Mouse (Mus musculus): Measurements from ENCODE around the gene Stx6.

The Stx6 gene

DNA sequence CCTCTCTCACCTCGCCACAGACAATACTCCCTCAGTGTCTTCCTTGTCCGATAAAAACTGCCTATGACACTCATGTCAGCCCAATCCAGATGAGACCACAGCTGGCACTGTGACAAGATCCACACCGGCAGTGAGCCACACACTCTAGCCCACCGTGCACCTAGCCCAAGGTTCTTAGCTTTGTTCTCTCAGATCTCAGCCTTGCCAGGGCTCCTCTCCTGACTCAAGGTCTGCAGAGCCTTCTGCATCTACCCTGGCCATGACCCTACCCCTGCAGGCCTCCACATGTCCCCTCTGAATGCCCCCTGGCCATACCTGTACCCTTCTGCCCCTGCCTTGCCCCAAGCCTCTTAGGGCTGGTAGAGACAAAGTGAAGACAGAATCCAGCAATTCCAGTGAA lies 53.6 kb downstream of the Stx6 start:
- TF ChIP-seq GATA4 (IDR thresholded peaks at IDR 0.05; ENCODE audit: insufficient replicate concordance, low read length) = no peak

DNA sequence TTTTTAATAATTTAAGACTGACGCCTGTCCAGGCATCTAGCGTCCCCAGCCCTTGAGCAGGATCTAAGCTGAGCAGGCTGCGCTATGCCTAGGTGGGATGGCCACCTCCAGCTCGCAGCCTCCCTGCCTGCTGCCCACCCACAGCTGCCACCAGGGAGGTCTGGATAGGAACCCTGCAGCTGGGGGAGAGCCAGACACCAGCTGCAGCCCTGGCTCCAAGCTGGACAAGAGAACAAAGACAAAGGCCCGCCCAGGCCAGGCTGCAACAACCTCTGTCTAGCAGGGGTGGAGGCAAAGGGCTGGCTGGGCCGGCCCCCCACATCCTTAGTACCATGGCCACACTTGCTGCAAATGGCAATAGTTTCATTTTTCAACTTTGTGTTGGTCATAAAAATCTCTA lies 54.0 kb downstream of the Stx6 start:
- TF ChIP-seq GATA4 (IDR thresholded peaks at IDR 0.05; ENCODE audit: insufficient replicate concordance, low read length) = no peak

DNA sequence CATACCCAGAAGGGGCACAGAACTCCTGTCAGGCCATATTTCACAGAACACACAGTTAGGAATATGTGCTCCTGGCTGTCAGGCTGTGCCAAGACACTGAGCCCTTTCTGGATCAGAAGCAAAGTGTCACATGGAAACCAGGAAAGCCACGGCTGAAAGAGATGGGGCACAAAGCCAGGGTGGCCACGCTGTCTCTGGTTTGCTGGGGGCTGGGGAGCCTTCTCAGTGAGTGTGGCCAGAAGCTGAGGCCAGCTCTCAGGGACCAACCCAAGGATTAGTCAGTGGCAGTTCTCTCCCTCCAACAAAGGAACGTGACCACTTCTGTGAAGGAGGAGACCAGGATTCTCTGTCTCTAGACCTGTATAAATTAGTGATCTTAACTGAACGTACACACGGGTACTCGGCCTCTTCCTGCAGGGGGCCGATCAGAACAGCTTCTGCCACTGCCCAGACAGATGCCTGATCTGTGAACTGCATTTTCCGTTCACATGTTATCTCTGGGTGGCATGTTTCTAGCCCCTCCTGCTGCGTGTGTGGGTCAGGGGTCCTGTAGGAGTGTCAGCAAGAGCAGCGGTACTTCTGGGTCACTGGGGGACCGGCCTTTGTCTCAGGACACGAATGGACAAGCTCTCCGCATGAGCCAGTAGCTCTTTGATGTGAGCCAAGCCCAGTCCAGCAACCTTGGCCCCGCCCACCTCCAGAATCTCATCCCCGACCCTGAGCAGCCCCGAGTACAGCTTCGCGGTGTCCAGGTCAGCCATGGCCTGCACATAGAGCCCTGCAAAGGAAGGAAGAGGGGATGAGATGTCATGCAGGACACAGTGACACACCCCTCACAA lies 54.6 kb downstream of the Stx6 start:
- TF ChIP-seq GATA4 (IDR thresholded peaks at IDR 0.05; ENCODE audit: insufficient replicate concordance, low read length) = no peak

DNA sequence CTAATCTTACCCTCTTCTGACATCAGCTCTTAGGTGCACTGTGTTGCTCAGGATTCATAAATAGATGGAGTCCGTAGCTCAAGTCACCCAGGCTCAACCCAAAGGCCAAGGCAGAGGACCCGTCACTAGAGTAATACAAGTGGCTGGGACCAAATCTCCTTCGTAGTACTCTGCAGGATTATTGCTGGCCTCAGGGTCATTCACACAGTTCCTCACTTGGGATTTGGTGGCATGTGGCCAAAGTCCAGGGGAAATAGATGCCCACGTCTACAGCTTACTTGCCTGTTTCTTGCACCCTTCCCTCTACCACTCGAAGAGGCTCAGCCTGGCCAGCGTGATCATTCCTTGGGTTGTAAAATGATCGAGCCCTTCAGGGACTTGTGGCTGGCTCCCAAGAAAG lies 55.4 kb downstream of the Stx6 start:
- TF ChIP-seq GATA4 (IDR thresholded peaks at IDR 0.05; ENCODE audit: insufficient replicate concordance, low read length) = no peak

DNA sequence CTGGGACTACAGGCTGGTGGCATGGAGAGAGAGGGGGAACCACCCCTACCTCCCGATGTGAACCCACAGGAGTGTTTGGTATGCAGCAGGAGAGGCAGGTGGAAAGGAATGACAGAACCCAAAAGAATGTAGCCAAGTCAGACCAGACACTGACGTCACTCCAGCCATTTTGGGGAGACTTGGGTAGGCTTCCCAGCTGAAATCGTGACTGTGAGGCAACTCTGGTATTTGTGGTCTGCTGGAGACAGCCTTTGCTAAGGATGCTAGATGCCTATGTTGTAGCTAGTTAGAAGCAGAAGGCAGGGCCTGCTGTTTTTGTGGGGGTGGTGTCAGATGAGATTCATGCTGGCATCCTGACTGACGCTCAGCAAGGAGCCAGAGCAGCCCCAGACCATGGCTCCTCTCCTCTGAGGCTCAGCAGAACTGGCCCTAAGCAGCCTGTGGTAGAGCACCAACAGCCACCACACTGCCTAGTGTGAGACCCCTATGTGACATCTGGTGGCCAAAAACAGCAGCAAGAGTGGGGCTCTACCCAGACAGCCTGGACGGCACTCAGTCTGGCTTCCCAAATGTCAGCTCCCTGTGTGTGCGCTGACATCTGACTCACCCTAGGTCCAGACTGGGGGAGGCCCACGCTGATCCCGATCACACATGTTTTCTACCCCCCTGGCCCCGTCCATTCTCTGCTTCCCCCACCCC lies 56.7 kb downstream of the Stx6 start:
- no peak for TF ChIP-seq GATA4 (IDR thresholded peaks at IDR 0.05; ENCODE audit: insufficient replicate concordance, low read length)

DNA sequence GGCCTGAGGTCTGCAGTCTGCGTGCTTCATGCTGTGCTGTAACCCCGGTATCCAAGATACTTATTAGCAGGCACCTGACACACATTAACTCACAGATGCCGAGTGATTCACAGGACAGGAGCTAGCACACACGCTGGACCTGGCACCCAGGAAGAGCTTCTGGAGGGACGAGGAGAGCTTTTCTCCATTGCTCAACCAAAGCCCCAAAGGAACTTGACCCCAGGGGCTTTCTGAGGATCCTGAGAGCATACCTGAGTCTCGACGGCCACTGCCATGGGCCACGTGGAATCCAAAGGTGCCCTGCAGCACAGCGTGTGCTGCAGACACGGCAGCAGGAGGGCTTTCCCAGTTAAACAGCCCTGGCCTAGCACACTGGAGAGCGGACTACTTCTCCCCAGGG lies 57.8 kb downstream of the Stx6 start:
- no peak for TF ChIP-seq GATA4 (IDR thresholded peaks at IDR 0.05; ENCODE audit: insufficient replicate concordance, low read length)

DNA sequence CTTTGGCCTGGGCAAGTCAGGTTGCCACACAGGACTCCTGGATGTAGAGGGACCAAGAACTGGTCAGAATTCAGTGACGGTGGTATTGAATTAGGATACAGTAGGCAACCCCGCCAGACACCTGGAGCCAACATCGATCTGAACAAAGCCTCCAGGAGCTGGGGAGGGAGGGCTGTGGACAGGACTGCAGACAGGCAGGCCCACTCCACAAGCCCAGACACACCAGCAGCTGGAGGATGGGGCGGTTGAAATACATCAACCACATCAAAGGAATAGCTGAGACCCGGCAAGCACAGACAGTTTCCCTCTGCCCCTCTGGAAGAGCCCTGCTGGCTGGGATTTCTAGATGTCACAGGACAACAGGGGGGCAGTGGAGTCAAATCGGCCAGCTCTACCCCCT lies 58.3 kb downstream of the Stx6 start:
- TF ChIP-seq GATA4 (IDR thresholded peaks at IDR 0.05; ENCODE audit: insufficient replicate concordance, low read length) = no peak

DNA sequence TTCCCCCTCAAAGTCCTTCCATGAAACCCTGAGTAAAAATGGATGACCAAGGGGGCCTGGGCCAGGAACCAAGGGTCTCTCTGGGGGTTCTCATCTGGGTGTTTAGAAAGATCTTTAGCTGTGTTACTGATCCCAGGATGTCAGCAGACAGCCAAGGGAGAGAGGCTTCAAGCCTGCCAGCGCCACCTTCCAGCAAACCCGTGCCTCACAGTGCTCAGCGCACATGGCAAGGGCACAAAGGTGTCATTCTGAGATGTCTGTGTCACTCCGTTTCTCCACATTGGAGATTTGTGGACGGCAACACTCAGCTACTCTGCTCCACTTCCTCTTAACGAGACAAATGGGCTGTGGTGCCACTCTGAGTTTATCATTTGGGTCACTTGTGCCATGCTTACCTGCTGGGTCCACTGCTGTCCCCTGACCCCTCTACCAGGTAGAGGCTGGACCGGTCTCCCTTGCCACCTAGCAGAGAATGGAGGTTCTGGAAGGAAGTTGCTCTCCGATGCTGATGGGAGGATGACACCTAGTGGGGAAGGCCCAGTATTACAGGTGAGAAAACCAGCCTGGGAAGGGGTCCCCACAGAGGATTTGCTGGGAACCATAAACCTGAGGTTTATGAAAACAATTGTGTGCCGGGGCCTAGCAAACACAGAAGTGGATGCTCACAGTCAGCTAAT lies 59.5 kb downstream of the Stx6 start:
- no peak for TF ChIP-seq GATA4 (IDR thresholded peaks at IDR 0.05; ENCODE audit: insufficient replicate concordance, low read length)

- TF ChIP-seq GATA4 (IDR thresholded peaks at IDR 0.05; ENCODE audit: insufficient replicate concordance, low read length) = no peak
These were observed 60.4 kb downstream of the Stx6 start for GRCm38 (mm10) chr1:155218924-155219323.

DNA sequence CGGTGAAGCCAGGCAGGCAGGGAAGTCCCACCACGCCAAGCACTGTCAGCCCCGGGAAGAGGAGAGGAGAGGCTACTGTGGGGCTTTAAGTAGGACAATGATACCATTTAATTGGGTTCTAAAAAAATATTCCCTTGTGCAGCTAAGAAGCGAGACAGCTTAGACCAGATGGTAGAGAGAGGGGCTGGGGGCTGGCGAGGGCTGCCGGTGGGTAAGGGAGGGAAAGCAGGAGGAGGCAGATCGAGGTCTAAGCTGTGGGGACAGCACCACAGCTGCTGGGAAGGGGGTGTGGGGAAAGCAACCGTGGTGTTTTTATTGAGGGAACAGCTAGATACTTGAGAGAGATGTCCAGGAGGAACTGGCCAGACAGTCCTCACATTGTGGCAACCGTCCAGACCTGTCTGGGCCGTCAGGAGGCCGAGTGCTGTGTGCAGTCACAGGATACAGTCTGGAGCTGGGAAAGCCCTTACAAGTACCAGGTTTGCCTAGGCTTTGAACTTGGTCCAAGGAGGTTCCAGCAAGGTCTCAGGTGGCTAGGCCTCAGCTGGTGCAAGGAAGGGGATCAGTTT lies 63.7 kb downstream of the Stx6 start:
- TF ChIP-seq GATA4 (IDR thresholded peaks at IDR 0.05; ENCODE audit: insufficient replicate concordance, low read length) = no peak

GRCm38 (mm10) chr1:155223036-155223435 lies 64.5 kb downstream of the Stx6 start:
- TF ChIP-seq GATA4 (IDR thresholded peaks at IDR 0.05; ENCODE audit: insufficient replicate concordance, low read length) = no peak

- TF ChIP-seq GATA4 (IDR thresholded peaks at IDR 0.05; ENCODE audit: insufficient replicate concordance, low read length) = no peak
These were observed 65.5 kb downstream of the Stx6 start for GRCm38 (mm10) chr1:155223849-155224554.

DNA sequence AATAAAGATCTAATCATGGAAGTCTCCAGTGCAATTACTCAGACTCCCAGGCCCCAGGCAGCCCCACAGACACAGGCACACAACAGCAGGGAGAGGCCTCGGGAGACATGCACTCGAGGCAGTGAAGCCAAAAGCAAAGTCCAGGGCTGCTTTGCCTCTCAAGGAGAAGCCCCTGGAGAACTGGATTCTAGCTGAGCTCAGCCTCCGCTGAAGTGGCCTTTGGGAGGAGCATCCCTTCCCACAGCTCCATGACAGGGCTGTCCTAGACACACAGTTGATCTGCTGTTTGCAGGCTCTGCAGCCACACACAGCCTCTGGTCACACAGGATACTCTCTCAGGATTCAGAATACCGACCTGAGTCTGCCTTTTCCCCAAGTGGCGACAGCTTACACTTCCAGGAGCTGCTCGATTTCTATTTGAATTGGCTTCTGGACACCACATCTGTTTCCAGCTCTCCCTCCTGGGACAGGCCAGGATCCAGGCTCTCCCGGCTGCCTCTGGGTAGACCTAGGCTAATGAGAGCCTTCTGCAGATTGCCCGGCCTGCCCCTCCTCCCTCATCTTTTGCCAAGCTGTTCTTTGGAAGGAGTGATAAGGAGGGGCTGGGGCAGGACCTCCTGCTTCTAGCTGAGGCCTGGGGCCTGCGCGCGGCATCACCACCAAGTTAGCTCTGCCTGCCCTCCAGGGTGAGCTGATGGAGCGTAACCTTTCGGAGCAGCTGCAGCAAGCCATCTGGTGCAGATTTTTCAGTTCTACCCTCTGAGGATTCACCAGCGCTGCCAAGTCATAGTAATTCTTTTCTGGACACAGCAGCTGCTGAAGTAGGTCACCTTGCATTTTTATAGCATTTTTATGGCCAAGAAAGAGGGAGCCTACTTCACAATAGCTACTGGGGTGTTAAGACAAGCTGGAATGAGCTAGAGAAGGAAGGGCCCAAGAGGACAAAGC lies 71.2 kb downstream of the Stx6 start:
- TF ChIP-seq GATA4 (IDR thresholded peaks at IDR 0.05; ENCODE audit: insufficient replicate concordance, low read length) = no peak

- TF ChIP-seq GATA4 (IDR thresholded peaks at IDR 0.05; ENCODE audit: insufficient replicate concordance, low read length) = no peak
These were observed 73.9 kb downstream of the Stx6 start for GRCm38 (mm10) chr1:155232385-155232784.

Measured in liver, adult (tissue).